Mouse (Mus musculus) gastrocnemius, adult 2 months (tissue): ENCODE results near the gene Aimp2. TPM values are rescaled to one million over a fixed set of nuclear protein-coding genes. Genes with fewer than 3 reads are reported as not detected.

Experiments used
- DNase-seq: peaks from one replicate; pipeline ENCODE4 v3.0.0; 2022
- H3K27ac ChIP-seq: fragments of 200-600 bp; 2 replicates; pipeline ENCODE4 v1.8.1; 2022; ENCODE audit warnings: mild to moderate bottlenecking
- H3K4me3 ChIP-seq: fragments of 200-600 bp; 2 replicates; pipeline ENCODE4 v1.8.1; 2022; ENCODE audit warnings: mild to moderate bottlenecking, moderate library complexity
- CTCF ChIP-seq: fragments of 200-600 bp; IDR thresholded peaks from 2 replicates; pipeline ENCODE4 v1.8.1; 2022; ENCODE audit warnings: antibody characterized with exemption, mild to moderate bottlenecking, moderate library complexity
- intact Hi-C: fragments of 180-260 bp; cut with DNase I; formaldehyde crosslinking; loops from one replicate; pipeline ENCODE4 v1.15.1; 2025
- long read RNA-seq, 2 experiments: library from polyadenylated mRNA; stranded (forward); transcript quantifications; one replicate each; pipeline ENCODE4 v2.0.0; 2021
- total RNA-seq, 2 experiments: library from RNA; stranded (reverse); gene quantifications; 2 replicates each; pipeline ENCODE4 v1.2.3; 2021

The Aimp2 gene
- total RNA-seq, result 100 to 1,000 TPM in 1 of 2 experiments, 10 to 100 TPM in 1; 92.4 to 118 TPM
- long read RNA-seq, experiment 1, transcript Aimp2-202 (4 exons, 1,073 nt), result major isoform, 27 of 59 reads
- long read RNA-seq, experiment 1, transcript Aimp2-201 (4 exons, 1,185 nt), result major isoform, 27 of 59 reads
- long read RNA-seq, experiment 1, partial matches to known transcripts, result 2 of 59 reads
- long read RNA-seq, experiment 1, other reads (novel, unspliced or antisense), result 3 of 59 reads
- long read RNA-seq, experiment 2, transcript Aimp2-201 (4 exons, 1,185 nt), result minor isoform, 39 of 95 reads
- long read RNA-seq, experiment 2, transcript Aimp2-202 (4 exons, 1,073 nt), result major isoform, 49 of 95 reads
- long read RNA-seq, experiment 2, partial matches to known transcripts, result 4 of 95 reads
- long read RNA-seq, experiment 2, other reads (novel, unspliced or antisense), result 3 of 95 reads

- H3K27ac ChIP-seq, result peak within 1 kb of the TSS; percentile 97
- peak within 1 kb of the TSS; percentile 76 for H3K4me3 ChIP-seq
- TF ChIP-seq CTCF, result no peak
- intact Hi-C loops, result loop anchor here (2.0 to 5.0 kb wide), 2 partner anchors 177 to 352 kb away; partner anchors contain the start of gene Usp42
- DNase-seq, result peak; percentile 97
These were observed at the start of gene Aimp2, which contains the start of gene Pms2 for GRCm38 (mm10) chr5:143909417-143910400. Gene Aimp2 (minus strand): TSS chr5:143909847. Gene Pms2 (plus strand): TSS chr5:143909964.

GRCm38 (mm10) chr5:143957101-143957500 lies 47.5 kb upstream of the Aimp2 start:
- Histone ChIP-seq H3K27ac (no peak overlapping the region), H3K4me3 (no peak overlapping the region)
- no peak for DNase-seq
- no peak for TF ChIP-seq CTCF
- intact Hi-C loops, result no loop called here

GRCm38 (mm10) chr5:143950016-143950415 lies 40.4 kb upstream of the Aimp2 start:
- no peak for DNase-seq
- Histone ChIP-seq H3K4me3 (no peak overlapping the region), H3K27ac (no peak overlapping the region)
- TF ChIP-seq CTCF, result no peak
- intact Hi-C loops, result no loop called here

GRCm38 (mm10) chr5:143948361-143948760 lies 38.7 kb upstream of the Aimp2 start:
- Histone ChIP-seq H3K4me3 (no peak overlapping the region), H3K27ac (no peak overlapping the region)
- intact Hi-C loops, result no loop called here
- TF ChIP-seq CTCF, result no peak
- no peak for DNase-seq

- Histone ChIP-seq H3K4me3 (no peak overlapping the region), H3K27ac (no peak overlapping the region)
- intact Hi-C loops, result no loop called here
- TF ChIP-seq CTCF, result no peak
- DNase-seq, result no peak
These were observed 33.8 kb upstream of the Aimp2 start for GRCm38 (mm10) chr5:143943231-143944125.

- no peak for DNase-seq
- Histone ChIP-seq H3K4me3 (no peak overlapping the region), H3K27ac (no peak overlapping the region)
- intact Hi-C loops, result no loop called here
- no peak for TF ChIP-seq CTCF
These were observed 31.9 kb upstream of the Aimp2 start for GRCm38 (mm10) chr5:143941588-143941987.

GRCm38 (mm10) chr5:143936156-143936555 lies 26.5 kb upstream of the Aimp2 start:
- intact Hi-C loops, result no loop called here
- no peak for DNase-seq
- no peak overlapping the region for H3K27ac ChIP-seq
- H3K4me3 ChIP-seq, result no peak overlapping the region
- TF ChIP-seq CTCF, result no peak

GRCm38 (mm10) chr5:143933875-143934274 lies 24.2 kb upstream of the Aimp2 start:
- H3K27ac ChIP-seq, result no peak overlapping the region
- intact Hi-C loops, result no loop called here
- no peak overlapping the region for H3K4me3 ChIP-seq
- DNase-seq, result no peak
- peak; percentile 19; the same call in 1 of the 2 replicates for TF ChIP-seq CTCF

- DNase-seq, result no peak
- Histone ChIP-seq H3K4me3 (no peak overlapping the region), H3K27ac (no peak overlapping the region)
- intact Hi-C loops, result no loop called here
- no peak for TF ChIP-seq CTCF
These were observed 23.8 kb upstream of the Aimp2 start for GRCm38 (mm10) chr5:143933414-143933813.

- H3K4me3 ChIP-seq, result no peak within 1 kb of the TSS
- H3K27ac ChIP-seq, result no peak within 1 kb of the TSS
- TF ChIP-seq CTCF, result no peak
- no peak for DNase-seq
- intact Hi-C loops, result no loop called here
These were observed 23.2 kb upstream of the Aimp2 start, which contains the start of gene Rsph10b for GRCm38 (mm10) chr5:143932831-143933230. Gene Rsph10b (plus strand): TSS chr5:143933035.

GRCm38 (mm10) chr5:143931863-143932580 lies 22.4 kb upstream of the Aimp2 start:
- no peak for DNase-seq
- H3K4me3 ChIP-seq, result no peak overlapping the region
- TF ChIP-seq CTCF, result no peak
- intact Hi-C loops, result no loop called here
- no peak overlapping the region for H3K27ac ChIP-seq
